Mouse (Mus musculus): ENCODE measurements around the gene Iglon5.

Gene Iglon5

GRCm38 (mm10) chr7:43489631-43490125 lies at the start of gene Iglon5:
TSS of gene Iglon5 (minus strand) at chr7:43490075.
- DNase-seq, result no peak

GRCm38 (mm10) chr7:43538524-43538923 lies 48.6 kb upstream of the Iglon5 start:
- DNase-seq, result no peak

GRCm38 (mm10) chr7:43532936-43533505 lies 43.1 kb upstream of the Iglon5 start:
- no peak for DNase-seq

GRCm38 (mm10) chr7:43530216-43530785 lies 40.4 kb upstream of the Iglon5 start:
- no peak for DNase-seq

GRCm38 (mm10) chr7:43525313-43525712 lies 35.4 kb upstream of the Iglon5 start:
- DNase-seq, result no peak

- DNase-seq, result no peak
These were observed 32.9 kb upstream of the Iglon5 start for GRCm38 (mm10) chr7:43522776-43523175.

GRCm38 (mm10) chr7:43518341-43518740 lies 28.5 kb upstream of the Iglon5 start:
- DNase-seq, result no peak

- DNase-seq, result no peak
These were observed 25.2 kb upstream of the Iglon5 start for GRCm38 (mm10) chr7:43515076-43515475.

GRCm38 (mm10) chr7:43512519-43512918 lies 22.6 kb upstream of the Iglon5 start:
- no peak for DNase-seq

- no peak for DNase-seq
These were observed 22.0 kb upstream of the Iglon5 start for GRCm38 (mm10) chr7:43511707-43512478.

GRCm38 (mm10) chr7:43495343-43496021 lies 5.6 kb upstream of the Iglon5 start:
- DNase-seq, result peak; percentile 72

- no peak for DNase-seq
These were observed 986 bp upstream of the Iglon5 start for GRCm38 (mm10) chr7:43490861-43491260.

- DNase-seq, result peak; percentile 82
These were observed 308 bp upstream of the Iglon5 start for GRCm38 (mm10) chr7:43490182-43490584.

- DNase-seq, result peak; percentile 57
These were observed 1.2 kb downstream of the Iglon5 start for GRCm38 (mm10) chr7:43488646-43489045.

- DNase-seq, result no peak
These were observed 6.6 kb downstream of the Iglon5 start for GRCm38 (mm10) chr7:43483236-43483635.

- no peak for DNase-seq
These were observed 7.7 kb downstream of the Iglon5 start for GRCm38 (mm10) chr7:43482090-43482716.

GRCm38 (mm10) chr7:43481191-43481590 lies 8.7 kb downstream of the Iglon5 start:
- DNase-seq, result no peak

- no peak for DNase-seq
These were observed 13.5 kb downstream of the Iglon5 start for GRCm38 (mm10) chr7:43476376-43476775.

- DNase-seq, result no peak
These were observed 14.2 kb downstream of the Iglon5 start for GRCm38 (mm10) chr7:43475706-43476105.

- no peak for DNase-seq
These were observed 19.5 kb downstream of the Iglon5 start for GRCm38 (mm10) chr7:43470373-43470772.

- DNase-seq, result peak; percentile 89
These were observed 23.7 kb downstream of the Iglon5 start for GRCm38 (mm10) chr7:43466099-43466694.

GRCm38 (mm10) chr7:43465344-43466098 lies 24.4 kb downstream of the Iglon5 start:
- peak; percentile 77 for DNase-seq
